1 mouse cellular context compared by ENCODE assay signal in genomic region chr11:69118765-69119164, GRCm38 (mm10).
TF ChIP-seq lines count a peak whose summit lies in the region.

No protein-coding gene starts in this region.

TF ChIP-seq in myocyte, 11 proteins besides CTCF, POLR2A, EP300 and RAD21 (continued from another document):
- TF ChIP-seq MYOG (IDR thresholded peaks at IDR 0.05; ENCODE audit: control insufficient read depth in 1 of 3, insufficient read depth in 1 of 3, insufficient read length in 2 of 3, low read depth in 2 of 3) = no peak
- TF ChIP-seq E2F4 (IDR thresholded peaks at IDR 0.05; ENCODE audit: insufficient read depth) = no peak
- no peak for TF ChIP-seq POLR2AphosphoS2 (IDR thresholded peaks at IDR 0.05; ENCODE audit: insufficient read length, low read depth)
- TF ChIP-seq MYOD1 (IDR thresholded peaks at IDR 0.05; ENCODE audit: control insufficient read depth in 1 of 3, insufficient read length in 2 of 3, low read depth in 2 of 3) = no peak
- no peak for TF ChIP-seq SRF (IDR thresholded peaks at IDR 0.05; ENCODE audit: control insufficient read depth, insufficient read length, low read depth)
- TF ChIP-seq USF1 (IDR thresholded peaks at IDR 0.05; ENCODE audit: low read depth) = no peak
